Mouse (Mus musculus) neural tube, embryonic 12.5 days (tissue): ENCODE measurements at regions not wholly inside any gene's neighbourhood (a gene's known extent, or its start where the extent isn't known, plus 50 kb on each side); places are given as distances from the start of the nearest gene placed in this dataset.

Source experiments
- ATAC-seq: fragments of 200-750 bp; cut with Nextera tagmentation; 2 replicates; pipeline ENCODE4 v1.8.0; 2017; ENCODE audit warnings: low read depth, mild to moderate bottlenecking, moderate TSS enrichment, moderate library complexity; ENCODE audit not compliant: low FRiP score
- H3K27ac ChIP-seq: fragments of 300-500 bp; sonication (generic); 2 replicates; pipeline ENCODE4 v1.5.1; 2016
- H3K27me3 ChIP-seq: fragments of 300-500 bp; sonication (generic); replicated peaks from 2 replicates; pipeline ENCODE4 v1.6.1; 2016; ENCODE audit warnings: mild to moderate bottlenecking
- H3K36me3 ChIP-seq: fragments of 300-500 bp; sonication (generic); 2 replicates; pipeline ENCODE4 v1.6.1; 2016; ENCODE audit warnings: mild to moderate bottlenecking
- H3K4me1 ChIP-seq: fragments of 300-500 bp; sonication (generic); 2 replicates; pipeline ENCODE4 v1.6.1; 2016
- H3K4me2 ChIP-seq: fragments of 300-500 bp; sonication (generic); replicated peaks from 2 replicates; pipeline ENCODE4 v1.6.1; 2016; ENCODE audit warnings: mild to moderate bottlenecking
- H3K4me3 ChIP-seq: fragments of 300-500 bp; sonication (generic); 2 replicates; pipeline ENCODE4 v1.5.1; 2016
- H3K9ac ChIP-seq: fragments of 300-500 bp; sonication (generic); 2 replicates; pipeline ENCODE4 v1.6.1; 2016; ENCODE audit warnings: mild to moderate bottlenecking
- H3K9me3 ChIP-seq: fragments of 300-500 bp; sonication (generic); 2 replicates; pipeline ENCODE4 v1.6.1; 2016; ENCODE audit warnings: mild to moderate bottlenecking
- WGBS: fragments of 180-500 bp; shearing (Covaris S2); methylation state at CpG from one replicate; pipeline ENCODE4 v1.1.7; 2016; 5-methylcytosine and 5-hydroxymethylcytosine counted together

- H3K27ac ChIP-seq: no peak overlapping the region
- no peak overlapping the region for H3K4me3 ChIP-seq
- no peaks in the 10 kb centered on the region for H3K36me3 ChIP-seq
- no peaks in the 10 kb centered on the region for H3K27me3 ChIP-seq
- no peak for ATAC-seq
- no peaks in the 10 kb centered on the region for H3K9me3 ChIP-seq
- H3K4me2 ChIP-seq: no peak overlapping the region
- no peaks in the 10 kb centered on the region for H3K4me1 ChIP-seq
- H3K9ac ChIP-seq: no peak overlapping the region
- WGBS: 90% methylated on average over 5 of the region's 5 CpGs
Measured at GRCm38 (mm10) chr13:106738011-106738410, 198.7 kb downstream of the Ipo11 start.

- no peak overlapping the region for H3K4me3 ChIP-seq
- no peaks in the 10 kb centered on the region for H3K4me1 ChIP-seq
- H3K9ac ChIP-seq: no peak overlapping the region
- ATAC-seq: no peak
- H3K36me3 ChIP-seq: no peaks in the 10 kb centered on the region
- H3K9me3 ChIP-seq: no peaks in the 10 kb centered on the region
- WGBS: 83% methylated on average over 2 of the region's 2 CpGs
- no peak overlapping the region for H3K4me2 ChIP-seq
- no peak overlapping the region for H3K27ac ChIP-seq
- H3K27me3 ChIP-seq: no peaks in the 10 kb centered on the region
Measured at GRCm38 (mm10) chr13:106734323-106734722, 202.4 kb downstream of the Ipo11 start.

DNA sequence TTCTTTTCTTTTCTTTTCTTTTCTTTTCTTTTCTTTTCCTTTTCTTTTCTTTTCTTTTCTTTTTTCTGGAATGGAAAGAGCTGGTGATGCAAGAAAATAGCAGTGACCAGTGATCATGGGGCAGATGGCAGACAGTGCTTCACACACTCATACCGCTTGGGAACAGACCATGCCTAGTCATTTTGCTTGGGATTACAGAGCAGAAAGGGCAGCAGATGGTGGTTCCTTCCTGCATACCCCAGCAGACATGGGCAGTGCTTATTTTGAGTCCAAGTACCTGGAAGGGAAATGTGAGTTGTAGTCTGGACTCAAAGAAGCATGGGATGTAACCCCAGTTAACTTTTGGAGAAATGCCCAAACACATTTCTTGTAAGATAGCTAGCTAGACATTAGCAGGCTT is 203.9 kb downstream of the Ipo11 start:
- Histone ChIP-seq H3K27ac (no peak overlapping the region), H3K4me3 (no peak overlapping the region), H3K9ac (no peak overlapping the region), H3K9me3 (no peaks in the 10 kb centered on the region), H3K4me1 (no peaks in the 10 kb centered on the region), H3K36me3 (no peaks in the 10 kb centered on the region), H3K4me2 (no peak overlapping the region), H3K27me3 (no peaks in the 10 kb centered on the region)
- WGBS: 94% methylated on average over 1 of the region's 1 CpGs
- ATAC-seq: no peak

DNA sequence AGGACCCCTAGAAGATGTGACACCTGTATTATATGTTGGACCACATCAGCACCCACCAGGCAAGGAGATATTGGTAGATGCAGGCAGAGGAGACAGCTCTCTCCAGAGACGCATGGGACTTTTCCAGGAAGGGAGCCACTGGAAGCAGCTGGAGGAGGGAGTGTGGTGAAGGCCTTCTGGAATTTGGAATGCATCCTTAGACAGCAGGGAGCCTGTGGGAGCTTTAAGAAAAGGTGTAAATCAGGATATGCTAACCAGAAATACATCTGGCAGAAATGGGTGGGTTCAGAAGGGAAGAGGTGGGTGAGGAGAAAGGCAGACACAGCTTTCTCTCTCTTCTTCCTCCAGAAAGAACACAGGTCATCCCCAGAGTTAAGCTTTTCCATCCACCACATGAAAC is 213.4 kb downstream of the Ipo11 start:
- Histone ChIP-seq H3K27ac (no peak overlapping the region), H3K4me3 (no peak overlapping the region), H3K4me2 (no peak overlapping the region), H3K9me3 (no peaks in the 10 kb centered on the region), H3K9ac (no peak overlapping the region), H3K27me3 (no peaks in the 10 kb centered on the region), H3K4me1 (no peaks in the 10 kb centered on the region), H3K36me3 (no peaks in the 10 kb centered on the region)
- ATAC-seq: no peak
- 81% methylated on average over 1 of the region's 1 CpGs for WGBS

DNA sequence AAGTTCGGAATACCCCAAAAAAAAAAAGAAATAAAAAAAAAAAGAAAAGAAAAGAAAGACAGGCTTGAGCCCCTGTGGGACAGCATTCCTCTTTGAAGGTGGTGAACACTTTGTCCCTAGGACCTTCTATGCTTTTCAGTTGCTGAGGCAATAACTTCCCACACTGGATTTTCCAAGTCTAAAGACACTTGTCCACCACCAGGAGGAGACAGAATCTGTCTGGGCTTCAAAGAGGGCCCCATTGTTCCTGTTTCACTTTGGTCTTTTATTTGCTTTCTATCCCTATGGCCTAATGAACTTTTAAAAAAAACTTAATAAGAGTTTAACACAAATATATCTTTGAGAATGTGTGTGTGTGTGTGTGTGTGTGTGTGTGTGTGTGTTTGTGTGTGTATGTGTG is 215.6 kb downstream of the Ipo11 start:
- Histone ChIP-seq H3K27me3 (no peaks in the 10 kb centered on the region), H3K4me3 (no peak overlapping the region), H3K4me1 (no peaks in the 10 kb centered on the region), H3K9me3 (no peaks in the 10 kb centered on the region), H3K27ac (no peak overlapping the region), H3K9ac (no peak overlapping the region), H3K4me2 (no peak overlapping the region), H3K36me3 (no peaks in the 10 kb centered on the region)
- WGBS: 95% methylated on average over 1 of the region's 1 CpGs
- ATAC-seq: no peak

DNA sequence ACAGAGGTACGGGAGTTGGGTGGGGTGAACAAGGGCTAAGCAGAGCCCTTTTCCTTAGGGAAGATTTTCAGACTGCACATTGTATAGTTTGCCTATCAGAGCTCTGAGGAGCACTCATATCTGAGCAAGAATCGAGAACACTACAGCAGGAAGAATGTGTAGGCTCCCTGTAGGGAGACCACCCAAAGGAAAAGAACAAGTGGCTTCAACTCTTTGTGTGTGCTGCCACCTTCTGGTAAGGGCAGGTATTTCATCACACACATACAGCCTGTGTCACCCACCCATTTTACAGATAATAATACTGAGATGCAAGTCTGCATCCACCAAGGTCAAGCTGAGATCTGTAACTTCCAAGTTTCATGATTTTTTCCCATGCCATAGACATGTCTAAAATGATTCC is 221.0 kb downstream of the Ipo11 start:
- ATAC-seq: no peak
- no peak overlapping the region for H3K9ac ChIP-seq
- no peak overlapping the region for H3K4me2 ChIP-seq
- WGBS: 45% methylated on average over 2 of the region's 2 CpGs
- H3K27me3 ChIP-seq: no peaks in the 10 kb centered on the region
- no peaks in the 10 kb centered on the region for H3K9me3 ChIP-seq
- no peaks in the 10 kb centered on the region for H3K36me3 ChIP-seq
- H3K4me1 ChIP-seq: no peaks in the 10 kb centered on the region
- no peak overlapping the region for H3K27ac ChIP-seq
- no peak overlapping the region for H3K4me3 ChIP-seq

DNA sequence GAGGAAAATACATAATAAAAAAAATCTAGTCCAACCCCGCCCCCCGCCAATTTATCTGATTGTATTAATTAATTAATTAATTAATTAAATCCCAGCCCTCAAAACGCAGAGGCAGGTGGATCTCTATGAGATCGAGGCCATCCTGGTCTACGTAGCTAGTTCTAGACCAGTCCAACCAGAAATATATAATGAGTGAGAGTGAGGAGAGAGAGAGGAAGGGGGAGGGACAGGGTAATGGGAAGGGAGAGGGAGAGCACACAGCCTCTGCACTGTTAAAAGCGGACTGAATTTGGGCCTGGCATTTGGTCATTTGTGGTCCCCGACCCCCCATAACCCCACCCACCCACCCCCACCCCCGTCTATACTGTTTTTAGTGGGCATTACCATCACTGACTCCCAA is 221.5 kb downstream of the Ipo11 start:
- 84% methylated on average over 8 of the region's 8 CpGs for WGBS
- Histone ChIP-seq H3K4me3 (no peak overlapping the region), H3K27me3 (no peaks in the 10 kb centered on the region), H3K4me2 (no peak overlapping the region), H3K27ac (no peak overlapping the region), H3K4me1 (no peaks in the 10 kb centered on the region), H3K36me3 (no peaks in the 10 kb centered on the region), H3K9me3 (no peaks in the 10 kb centered on the region), H3K9ac (no peak overlapping the region)
- no peak for ATAC-seq

- no peak overlapping the region for H3K4me3 ChIP-seq
- H3K36me3 ChIP-seq: no peaks in the 10 kb centered on the region
Measured at GRCm38 (mm10) chr13:106710580-106710979, 226.2 kb downstream of the Ipo11 start.

DNA sequence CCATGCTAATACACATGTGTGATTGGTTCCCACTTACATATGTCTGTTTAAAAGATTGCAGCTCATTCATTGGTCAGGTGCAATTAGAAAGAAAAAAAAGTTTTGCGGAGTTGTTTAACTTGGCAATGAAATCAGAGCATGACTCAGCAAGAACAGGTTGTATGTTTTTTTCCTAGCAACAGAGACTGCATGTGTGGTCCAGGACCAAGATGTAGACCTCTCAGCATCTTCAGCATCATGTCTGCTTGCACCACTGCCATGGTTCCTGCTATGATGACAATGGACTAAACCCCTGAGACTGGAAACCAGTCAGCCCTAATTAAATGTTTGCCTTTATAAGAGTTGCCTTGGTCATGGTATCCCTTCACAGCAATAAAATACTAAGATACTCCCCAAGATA is 236.4 kb downstream of the Ipo11 start:
- no peaks in the 10 kb centered on the region for H3K9me3 ChIP-seq
- H3K27ac ChIP-seq: no peak overlapping the region
- no peak overlapping the region for H3K4me2 ChIP-seq
- ATAC-seq: no peak
- H3K36me3 ChIP-seq: no peaks in the 10 kb centered on the region
- no peaks in the 10 kb centered on the region for H3K27me3 ChIP-seq
- 96% methylated on average over 1 of the region's 1 CpGs for WGBS
- no peaks in the 10 kb centered on the region for H3K4me1 ChIP-seq
- H3K4me3 ChIP-seq: no peak overlapping the region
- H3K9ac ChIP-seq: no peak overlapping the region

More at GRCm38 (mm10) chr13:106710580-106710979, 226.2 kb downstream of the Ipo11 start:
- H3K27ac ChIP-seq: no peak overlapping the region
- H3K9ac ChIP-seq: no peak overlapping the region
- 77% methylated on average over 3 of the region's 3 CpGs for WGBS
- no peaks in the 10 kb centered on the region for H3K9me3 ChIP-seq
- ATAC-seq: no peak
- no peak overlapping the region for H3K4me2 ChIP-seq
- H3K27me3 ChIP-seq: no peaks in the 10 kb centered on the region
- H3K4me1 ChIP-seq: no peaks in the 10 kb centered on the region

GRCm38 (mm10) chr13:106699957-106700356 is 236.8 kb downstream of the Ipo11 start:
- no peaks in the 10 kb centered on the region for H3K36me3 ChIP-seq
- H3K4me2 ChIP-seq: no peak overlapping the region
- no peaks in the 10 kb centered on the region for H3K9me3 ChIP-seq
- H3K4me3 ChIP-seq: no peak overlapping the region
- 98% methylated on average over 3 of the region's 3 CpGs for WGBS
- no peak overlapping the region for H3K27ac ChIP-seq
- ATAC-seq: no peak
- no peaks in the 10 kb centered on the region for H3K27me3 ChIP-seq
- no peak overlapping the region for H3K9ac ChIP-seq
- no peaks in the 10 kb centered on the region for H3K4me1 ChIP-seq

GRCm38 (mm10) chr13:106691787-106692571 is 244.8 kb downstream of the Ipo11 start:
- Histone ChIP-seq H3K9me3 (no peaks in the 10 kb centered on the region), H3K36me3 (no peaks in the 10 kb centered on the region), H3K4me1 (no peaks in the 10 kb centered on the region), H3K27me3 (no peaks in the 10 kb centered on the region), H3K4me2 (no peak overlapping the region), H3K9ac (no peak overlapping the region), H3K27ac (no peak overlapping the region), H3K4me3 (no peak overlapping the region)
- 81% methylated on average over 10 of the region's 10 CpGs for WGBS
- no peak for ATAC-seq

DNA sequence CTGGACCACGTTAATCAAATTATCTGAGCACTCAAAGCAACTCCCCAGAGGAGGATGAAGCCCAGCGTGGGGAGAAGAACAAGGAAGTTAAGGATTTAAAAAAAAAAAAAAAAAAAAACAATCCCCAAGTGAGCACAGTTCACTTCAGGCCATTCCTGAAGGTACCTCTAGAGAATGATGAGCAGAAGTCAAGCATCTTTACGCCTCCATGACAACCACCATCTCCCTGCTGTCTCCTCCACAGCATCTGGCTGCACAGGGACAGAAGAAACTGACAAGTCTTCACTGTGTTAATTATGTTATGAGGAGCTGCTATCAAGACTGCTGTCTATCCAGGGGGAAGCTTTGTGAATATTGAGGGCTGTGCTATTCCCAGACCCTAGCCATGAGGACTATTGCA is 246.6 kb downstream of the Ipo11 start:
- Histone ChIP-seq H3K36me3 (no peaks in the 10 kb centered on the region), H3K9me3 (no peaks in the 10 kb centered on the region), H3K27me3 (no peaks in the 10 kb centered on the region), H3K27ac (no peak overlapping the region), H3K4me2 (no peak overlapping the region), H3K9ac (no peak overlapping the region), H3K4me3 (no peak overlapping the region), H3K4me1 (no peaks in the 10 kb centered on the region)
- WGBS: 70% methylated on average over 3 of the region's 3 CpGs
- ATAC-seq: no peak

DNA sequence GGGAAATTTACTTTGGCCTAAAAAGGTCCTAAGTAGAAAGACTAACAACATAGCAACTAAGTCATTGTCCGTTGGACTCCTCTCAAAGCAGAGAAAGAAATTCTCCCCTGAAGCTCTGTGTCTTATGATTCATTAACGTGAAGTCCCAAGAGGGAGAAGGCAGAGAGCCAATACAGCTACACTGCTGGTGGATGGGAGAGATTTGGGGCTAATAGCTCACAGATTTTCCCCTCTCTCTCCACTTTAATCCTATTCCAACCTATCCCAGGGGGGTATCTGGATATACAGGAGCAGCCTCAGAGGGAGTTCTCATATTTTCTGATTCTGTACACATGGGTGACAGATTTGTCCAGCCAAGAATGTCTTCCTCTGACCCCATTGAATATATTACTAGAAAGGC is 247.1 kb downstream of the Ipo11 start:
- Histone ChIP-seq H3K27me3 (no peaks in the 10 kb centered on the region), H3K4me2 (no peak overlapping the region), H3K27ac (no peak overlapping the region), H3K4me3 (no peak overlapping the region), H3K9ac (no peak overlapping the region), H3K36me3 (no peaks in the 10 kb centered on the region), H3K4me1 (no peaks in the 10 kb centered on the region), H3K9me3 (no peaks in the 10 kb centered on the region)
- WGBS: 67% methylated on average over 2 of the region's 2 CpGs
- no peak for ATAC-seq
